Mouse (Mus musculus): Measurements from ENCODE around the gene Yars.

DNA sequence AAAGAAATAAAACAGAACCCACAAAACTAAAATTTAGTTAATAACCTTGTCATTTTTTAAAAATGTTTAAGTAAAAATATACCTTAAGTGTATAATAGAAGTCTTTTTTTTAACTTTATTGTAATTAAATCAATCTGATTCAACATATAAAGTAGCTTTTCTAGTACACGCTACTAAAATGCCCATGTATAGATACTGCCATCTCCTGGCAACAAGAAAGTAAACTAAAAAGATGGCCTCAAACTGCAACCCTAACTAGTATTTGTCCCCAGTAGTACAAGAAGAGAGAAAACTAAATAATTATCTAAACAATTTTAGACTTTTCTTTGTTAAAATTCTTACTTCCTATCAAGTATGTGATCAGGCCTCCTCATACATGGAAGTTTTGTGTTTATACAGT, 10.0 kb upstream of the Yars start:
- TF ChIP-seq CTCF (IDR thresholded peaks at IDR 0.05 in 2 of 3, conservative IDR thresholded peaks at IDR 0.05 in 1 of 3; ENCODE audit: control insufficient read depth in 1 of 3, insufficient read depth in 1 of 3, low read depth in 2 of 3, low read length in 3 of 3, poor library complexity in 1 of 3, severe bottlenecking in 1 of 3) (peak in 1 of 3 experiments; percentile 55; a peak in 2 of 6 replicates), ZKSCAN1 (IDR thresholded peaks at IDR 0.05; ENCODE audit: low read depth, low read length) (no peak), POLR2AphosphoS2 (IDR thresholded peaks at IDR 0.05; ENCODE audit: low read length) (no peak), GABPA (IDR thresholded peaks at IDR 0.05; ENCODE audit: low read depth, low read length) (no peak), HCFC1 (IDR thresholded peaks at IDR 0.05; ENCODE audit: low read depth, low read length) (no peak), POLR2A (IDR thresholded peaks at IDR 0.05; ENCODE audit: control insufficient read depth in 1 of 2, insufficient read depth in 1 of 2, low read depth in 1 of 2, low read length in 2 of 2, poor library complexity in 1 of 2) (no peak), EP300 (IDR thresholded peaks at IDR 0.05; ENCODE audit: low read depth in 1 of 2, low read length in 2 of 2) (no peak)

Measured in MEL (cell line).